In the genomic region with DNA sequence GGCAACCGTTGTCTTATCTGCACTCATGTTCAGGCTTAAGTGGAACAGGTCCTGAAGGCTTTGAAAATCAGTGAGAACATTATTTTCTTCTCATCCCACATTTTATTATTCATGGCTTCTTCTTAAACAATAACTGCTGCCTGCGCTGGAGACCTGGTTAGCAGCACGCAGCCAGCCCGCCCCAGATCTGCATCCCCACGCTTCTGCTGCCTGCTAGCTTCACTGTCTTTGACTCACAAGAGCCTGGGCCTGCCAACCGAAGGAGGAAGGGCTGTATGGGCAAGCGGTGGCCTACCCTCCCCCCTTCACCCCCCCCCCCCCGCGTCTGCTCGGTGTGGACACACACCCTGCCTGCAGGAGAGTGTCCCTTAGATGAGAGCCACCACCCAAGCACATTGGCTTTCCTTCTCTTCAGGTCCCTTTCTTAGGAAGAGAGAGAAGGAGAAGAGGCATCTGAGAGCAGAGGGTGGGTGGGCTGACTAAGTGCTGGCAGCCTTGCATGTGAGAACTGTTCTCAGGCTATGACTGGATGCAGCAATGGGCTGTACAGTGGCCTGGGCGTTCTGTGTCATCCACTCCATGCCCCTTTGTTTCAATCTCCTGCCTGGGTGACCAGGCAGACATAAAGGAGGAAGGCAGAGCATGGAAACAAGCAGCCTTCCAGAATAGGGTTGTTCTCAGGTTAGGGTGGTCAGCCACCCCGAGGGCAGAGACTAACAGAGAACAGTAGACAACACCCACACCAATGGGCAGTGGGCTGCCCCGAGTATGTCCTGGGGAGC, we compare ENCODE assay signal across 27 mouse cellular contexts.
DNase-seq lines count a peak whose midpoint lies in the region; ATAC-seq and TF ChIP-seq lines count a peak whose summit lies in the region.
"Had no signal": no experiment of that assay in that cellular context is flagged by ENCODE, and none has a peak within 500 bp of the region (broad histone marks: within the 10 kb centered on the region; RNA-seq: fewer than 3 reads in every experiment).

No protein-coding gene starts in this region.

- H3K4me1 ChIP-seq in hindbrain, embryonic 10.5 days (replicated peaks) = peaks cover 15% of the 10 kb centered on the region
- H3K4me1 ChIP-seq in hindbrain, embryonic 14.5 days (replicated peaks; ENCODE audit: control insufficient read depth, insufficient read depth, low read length) = peaks cover 10% of the 10 kb centered on the region; the same call in 1 of the 2 replicates
- H3K4me1 ChIP-seq in liver, embryonic 12.5 days = peaks cover 83% of the 10 kb centered on the region
- no peaks in the 10 kb centered on the region for H3K4me1 ChIP-seq in intestine, embryonic 15.5 days (replicated peaks)
- H3K4me1 ChIP-seq: embryonic facial prominence, embryonic 12.5 days; forebrain, embryonic 13.5 days; lung, embryonic 15.5 days; megakaryocyte, embryonic 14.5 days had no signal

- no peak overlapping the region for H3K9ac ChIP-seq in hindbrain, embryonic 14.5 days
- H3K9ac ChIP-seq in liver, embryonic 12.5 days = 0 out of 2 replicates have a peak overlapping the region, but pooled peaks have one; percentile 15
- no peak overlapping the region for H3K9ac ChIP-seq in intestine, embryonic 15.5 days
- H3K9ac ChIP-seq: embryonic facial prominence, embryonic 12.5 days; forebrain, embryonic 13.5 days; heart, embryonic 13.5 days; hindbrain, embryonic 15.5 days; lung, embryonic 15.5 days had no signal

- ATAC-seq in hindbrain, embryonic 14.5 days (ENCODE audit: low FRiP score) = no peak
- ATAC-seq in liver, embryonic 12.5 days = no peak
- no peak for ATAC-seq in intestine, embryonic 15.5 days
- ATAC-seq: forebrain, embryonic 13.5 days; intestine, postnatal 0 days had no signal

- no peaks in the 10 kb centered on the region for H3K79me2 ChIP-seq in myocyte (ENCODE audit: control insufficient read depth, insufficient read depth)

- no peaks in the 10 kb centered on the region for H3K9me3 ChIP-seq in hindbrain, embryonic 10.5 days
- H3K9me3 ChIP-seq in hindbrain, embryonic 14.5 days (ENCODE audit: control insufficient read depth, low read length) = no peaks in the 10 kb centered on the region
- no peaks in the 10 kb centered on the region for H3K9me3 ChIP-seq in liver, embryonic 12.5 days (replicated peaks)
- no peaks in the 10 kb centered on the region for H3K9me3 ChIP-seq in intestine, embryonic 15.5 days
- H3K9me3 ChIP-seq: embryonic facial prominence, embryonic 12.5 days; forebrain, embryonic 13.5 days; G1E; heart, embryonic 13.5 days; hindbrain, embryonic 15.5 days; limb, embryonic 10.5 days; lung, embryonic 15.5 days; megakaryocyte, embryonic 14.5 days had no signal

- H3K4me2 ChIP-seq in hindbrain, embryonic 14.5 days (replicated peaks) = no peak overlapping the region
- no peak overlapping the region for H3K4me2 ChIP-seq in liver, embryonic 12.5 days
- H3K4me2 ChIP-seq in myocyte (ENCODE audit: low read depth) = no peak overlapping the region
- no peak overlapping the region for H3K4me2 ChIP-seq in intestine, embryonic 15.5 days (replicated peaks)
- H3K4me2 ChIP-seq: embryonic facial prominence, embryonic 12.5 days; forebrain, embryonic 13.5 days; heart, embryonic 13.5 days; hindbrain, embryonic 15.5 days; lung, embryonic 15.5 days had no signal

- no peak overlapping the region for H3ac ChIP-seq in myocyte (ENCODE audit: control insufficient read depth, insufficient read length)

- H3K36me3 ChIP-seq in hindbrain, embryonic 10.5 days = peaks cover 24% of the 10 kb centered on the region
- H3K36me3 ChIP-seq in hindbrain, embryonic 14.5 days (replicated peaks; ENCODE audit: control insufficient read depth, insufficient read depth) = no peaks in the 10 kb centered on the region
- H3K36me3 ChIP-seq in liver, embryonic 12.5 days = peaks cover 14% of the 10 kb centered on the region
- peaks cover 75% of the 10 kb centered on the region for H3K36me3 ChIP-seq in myocyte (ENCODE audit: control insufficient read depth, insufficient read depth)
- H3K36me3 ChIP-seq in intestine, embryonic 15.5 days = no peaks in the 10 kb centered on the region; the same call in 1 of the 2 replicates
- H3K36me3 ChIP-seq: G1E; hindbrain, embryonic 15.5 days had no signal

- H3K27me3 ChIP-seq in hindbrain, embryonic 10.5 days (ENCODE audit: insufficient read depth, poor library complexity, severe bottlenecking) = no peaks in the 10 kb centered on the region
- no peaks in the 10 kb centered on the region for H3K27me3 ChIP-seq in hindbrain, embryonic 14.5 days (ENCODE audit: control insufficient read depth, insufficient read depth, low read length)
- no peaks in the 10 kb centered on the region for H3K27me3 ChIP-seq in liver, embryonic 12.5 days (replicated peaks)
- no peaks in the 10 kb centered on the region for H3K27me3 ChIP-seq in myocyte (ENCODE audit: control insufficient read depth, insufficient read depth, insufficient read length)
- H3K27me3 ChIP-seq in intestine, embryonic 15.5 days (replicated peaks) = no peaks in the 10 kb centered on the region
- H3K27me3 ChIP-seq: embryonic facial prominence, embryonic 12.5 days; forebrain, embryonic 13.5 days; heart, embryonic 13.5 days; hindbrain, embryonic 15.5 days; lung, embryonic 15.5 days had no signal

- H3K27ac ChIP-seq in hindbrain, embryonic 10.5 days = 0 out of 2 replicates have a peak overlapping the region, but pooled peaks have one; percentile 4
- H3K27ac ChIP-seq in hindbrain, embryonic 14.5 days = no peak overlapping the region
- H3K27ac ChIP-seq in liver, embryonic 12.5 days = peak overlapping the region; percentile 99
- no peak overlapping the region for H3K27ac ChIP-seq in intestine, embryonic 15.5 days
- H3K27ac ChIP-seq: embryonic facial prominence, embryonic 12.5 days; forebrain, embryonic 13.5 days; heart, embryonic 13.5 days; hindbrain, embryonic 15.5 days; limb, embryonic 10.5 days; lung, embryonic 15.5 days had no signal

- WGBS in hindbrain, embryonic 10.5 days = 80% methylated on average over 13 of the region's 13 CpGs
- WGBS in hindbrain, embryonic 14.5 days = 63% methylated on average over 13 of the region's 13 CpGs
- WGBS in liver, embryonic 12.5 days (ENCODE audit: insufficient replicate concordance) = 63% methylated on average over 13 of the region's 13 CpGs
- WGBS in intestine, embryonic 15.5 days = 83% methylated on average over 13 of the region's 13 CpGs

- H3K4me3 ChIP-seq in hindbrain, embryonic 10.5 days = no peak overlapping the region
- H3K4me3 ChIP-seq in hindbrain, embryonic 14.5 days (replicated peaks; ENCODE audit: low read length) = no peak overlapping the region
- H3K4me3 ChIP-seq in liver, embryonic 12.5 days = no peak overlapping the region
- H3K4me3 ChIP-seq in myocyte = no peak overlapping the region
- H3K4me3 ChIP-seq in intestine, embryonic 15.5 days (replicated peaks) = no peak overlapping the region
- H3K4me3 ChIP-seq: embryonic facial prominence, embryonic 12.5 days; forebrain, embryonic 13.5 days; heart, embryonic 13.5 days; hindbrain, embryonic 15.5 days; limb, embryonic 10.5 days; lung, embryonic 15.5 days; megakaryocyte, embryonic 14.5 days had no signal

- peak; percentile 19 for TF ChIP-seq POLR2A in myocyte (IDR thresholded peaks at IDR 0.05; ENCODE audit: insufficient read length, low read depth)

- no peak for DNase-seq in hindbrain, embryonic 10.5 days (ENCODE audit: low spot score)
- DNase-seq in hindbrain, embryonic 14.5 days (ENCODE audit: low spot score) = no peak
- DNase-seq in liver = no peak
- DNase-seq in right cerebral cortex, adult 2 months (ENCODE audit: low spot score in 2 of 2) = peak; percentile 28 to 30
- DNase-seq in right cerebral cortex, postnatal 25 days = no peak
- DNase-seq: adrenal gland, adult 2 months; B cell, adult 2 months; cerebellum, adult 18-20 months; cerebellum, postnatal 14 days; gastrocnemius, postnatal 14 days; heart, adult 11 months; heart, postnatal 14 days; kidney, postnatal 4 days; lung, postnatal 36 days; spleen, adult 18-20 months had no signal

TF ChIP-seq in myocyte, 11 proteins besides CTCF, POLR2A, EP300 and RAD21:
- TF ChIP-seq TCF12 (IDR thresholded peaks at IDR 0.05; ENCODE audit: insufficient read depth, poor library complexity, severe bottlenecking) (no peak), POLR2AphosphoS2 (IDR thresholded peaks at IDR 0.05; ENCODE audit: insufficient read length, low read depth) (peak; percentile 28)

Comparison
In these comparisons a context has a peak if more than half of its experiments do, and no peak if none do; other contexts are left out.
1. DNase-seq: peak in right cerebral cortex, adult 2 months (2 of 2); none in hindbrain, embryonic 10.5 days (single experiment), hindbrain, embryonic 14.5 days (single experiment), liver (single experiment) and right cerebral cortex, postnatal 25 days (single experiment).
2. H3K27ac ChIP-seq: peak in hindbrain, embryonic 10.5 days (single experiment) and liver, embryonic 12.5 days (single experiment); none in hindbrain, embryonic 14.5 days (single experiment) and intestine, embryonic 15.5 days (single experiment).